Mouse (Mus musculus) heart, adult 2 months (tissue): ENCODE data around the gene Stk40.

Source experiments
- CTCF ChIP-seq: fragments of 200-600 bp; IDR thresholded peaks from 2 replicates; pipeline ENCODE4 v1.8.1; 2022; ENCODE audit warnings: antibody characterized with exemption, mild to moderate bottlenecking, moderate library complexity
- POLR2A ChIP-seq: fragments of 200-500 bp; IDR thresholded peaks from 2 replicates; pipeline ENCODE4 v1.6.1; 2011; ENCODE audit warnings: mild to moderate bottlenecking, low read depth, low read length, control low read depth; ENCODE audit not compliant: insufficient read depth

GRCm38 (mm10) chr4:126118651-126119050 is 14.9 kb downstream of the Stk40 start:
- no peak for TF ChIP-seq CTCF
- no peak for TF ChIP-seq POLR2A
